Mouse (Mus musculus) kidney, adult 2 months (tissue): ENCODE data around the gene Nhp2.

Source experiments
- CTCF ChIP-seq: fragments of 200-500 bp; conservative IDR thresholded peaks from 2 replicates; pipeline ENCODE4 v1.5.1; 2011; ENCODE audit warnings: low read depth, mild to moderate bottlenecking, control low read depth, low read length, moderate library complexity, mixed read lengths; ENCODE audit not compliant: insufficient read depth, insufficient read length
- POLR2A ChIP-seq: fragments of 200-500 bp; IDR thresholded peaks from one replicate; pipeline ENCODE4 v1.6.1; 2011; ENCODE audit warnings: low read depth, low read length, control low read depth

DNA sequence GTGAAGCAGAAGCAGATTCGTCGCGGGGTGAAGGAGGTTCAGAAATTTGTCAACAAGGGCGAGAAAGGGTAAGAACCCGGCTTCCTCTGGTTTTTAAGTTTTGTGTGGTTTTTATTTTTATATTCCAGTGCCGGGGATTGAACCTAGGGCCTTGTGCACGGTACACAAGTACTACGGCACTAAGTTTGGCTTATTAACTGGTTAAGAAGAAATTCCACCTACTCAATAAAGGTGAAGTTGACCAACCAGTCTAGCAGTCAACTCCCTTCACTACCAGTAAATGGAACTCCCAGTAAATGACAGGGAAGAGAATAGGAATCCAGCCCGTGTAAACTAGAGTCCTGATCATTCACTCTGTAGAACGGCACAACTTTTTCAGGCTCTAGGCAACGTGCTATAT lies 549 bp downstream of the Nhp2 start:
- TF ChIP-seq POLR2A: no peak
- TF ChIP-seq CTCF: no peak
